Mouse (Mus musculus) heart, adult 2 months (tissue): ENCODE measurements around the gene Pitpnb.
A peak's percentile ranks its signal among the peaks of the same experiment; 100 is the strongest.

Experiments used
- CTCF ChIP-seq: fragments of 200-600 bp; IDR thresholded peaks from 2 replicates; pipeline ENCODE4 v1.8.1; 2022; ENCODE audit warnings: antibody characterized with exemption, mild to moderate bottlenecking, moderate library complexity
- EP300 ChIP-seq: fragments of 200-500 bp; IDR thresholded peaks from 2 replicates; pipeline ENCODE4 v1.6.1; 2011; ENCODE audit warnings: low read depth, low read length, control low read depth; ENCODE audit not compliant: insufficient read depth
- POLR2A ChIP-seq: fragments of 200-500 bp; IDR thresholded peaks from 2 replicates; pipeline ENCODE4 v1.6.1; 2011; ENCODE audit warnings: mild to moderate bottlenecking, low read depth, low read length, control low read depth; ENCODE audit not compliant: insufficient read depth

GRCm38 (mm10) chr5:111414192-111414591 is 83.6 kb downstream of the Pitpnb start:
- TF ChIP-seq CTCF (peak; percentile 90), POLR2A (no peak), EP300 (peak; percentile 78; the same call in 1 of the 2 replicates)
